In the genomic region with DNA sequence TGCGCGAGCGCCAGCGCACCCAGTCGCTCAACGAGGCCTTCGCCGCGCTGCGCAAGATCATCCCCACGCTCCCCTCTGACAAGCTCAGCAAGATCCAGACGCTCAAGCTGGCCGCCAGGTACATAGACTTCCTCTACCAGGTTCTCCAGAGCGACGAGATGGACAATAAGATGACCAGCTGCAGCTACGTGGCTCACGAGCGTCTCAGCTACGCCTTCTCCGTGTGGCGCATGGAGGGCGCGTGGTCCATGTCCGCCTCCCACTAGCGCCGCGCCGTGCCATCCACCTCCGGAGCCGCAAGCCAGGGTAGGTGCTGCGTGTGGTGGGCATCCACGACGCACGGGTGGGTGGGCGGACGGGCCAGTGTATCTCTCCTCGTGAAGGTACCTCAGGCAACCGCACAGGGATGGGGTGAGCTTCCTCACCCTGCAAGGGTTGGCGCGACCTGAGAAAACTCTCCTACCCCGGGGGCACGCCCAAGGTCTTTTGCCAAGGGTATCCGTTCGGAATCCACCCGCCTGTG, we compare ENCODE assay signal across 7 mouse cellular contexts. TPM values are rescaled to one million over a fixed set of nuclear protein-coding genes. Genes with fewer than 3 reads are reported as not detected.
DNase-seq lines count a peak whose midpoint lies in the region; ATAC-seq and TF ChIP-seq lines count a peak whose summit lies in the region.

No protein-coding gene starts in this region.

- peak overlapping the region; percentile 43 for H3K4me3 ChIP-seq in lung, postnatal 0 days (ENCODE audit: low read depth, low read length)
- H3K4me3 ChIP-seq in embryonic facial prominence, embryonic 12.5 days, result peak overlapping the region; percentile 59
- H3K4me3 ChIP-seq in hindbrain, embryonic 12.5 days, result peak overlapping the region; percentile 42
- peak overlapping the region; percentile 45 for H3K4me3 ChIP-seq in midbrain, embryonic 15.5 days

- no peaks in the 10 kb centered on the region for H3K4me1 ChIP-seq in lung, postnatal 0 days (ENCODE audit: insufficient read depth, low read depth, low read length)
- peaks cover 33% of the 10 kb centered on the region for H3K4me1 ChIP-seq in embryonic facial prominence, embryonic 12.5 days
- peaks cover 30% of the 10 kb centered on the region for H3K4me1 ChIP-seq in hindbrain, embryonic 12.5 days
- peaks cover 27% of the 10 kb centered on the region for H3K4me1 ChIP-seq in midbrain, embryonic 15.5 days

- no peak for TF ChIP-seq CTCF in lung, postnatal 0 days (IDR thresholded peaks at IDR 0.05)

- H3K4me2 ChIP-seq in lung, postnatal 0 days (replicated peaks; ENCODE audit: low read depth, low read length), result peak overlapping the region; percentile 71
- H3K4me2 ChIP-seq in embryonic facial prominence, embryonic 12.5 days (replicated peaks), result peak overlapping the region; percentile 88
- H3K4me2 ChIP-seq in hindbrain, embryonic 12.5 days (replicated peaks), result peak overlapping the region; percentile 77
- H3K4me2 ChIP-seq in midbrain, embryonic 15.5 days, result peak overlapping the region; percentile 92

- DNase-seq in lung, postnatal 0 days (ENCODE audit: low spot score), result no peak
- DNase-seq in lung, postnatal 10 days, result no peak
- DNase-seq in T-cell, adult 2 months (ENCODE audit: low spot score), result no peak
- DNase-seq in Muller cell, postnatal 12 days (ENCODE audit: inconsistent ontology term), result no peak

- ATAC-seq in lung, postnatal 0 days, result 0 out of 2 replicates have a peak, but pooled peaks have one; percentile 11
- 0 out of 2 replicates have a peak, but pooled peaks have one; percentile 23 for ATAC-seq in embryonic facial prominence, embryonic 12.5 days (ENCODE audit: insufficient number of reproducible peaks, insufficient read depth, low FRiP score, low TSS enrichment)
- no peak for ATAC-seq in hindbrain, embryonic 12.5 days (ENCODE audit: low FRiP score)
- ATAC-seq in midbrain, embryonic 15.5 days (replicated peaks), result peak; percentile 71; the same call in 1 of the 2 replicates

- 3% methylated on average over 45 of the region's 45 CpGs for WGBS in lung, postnatal 0 days
- WGBS in embryonic facial prominence, embryonic 12.5 days, result 1% methylated on average over 45 of the region's 45 CpGs
- 2% methylated on average over 45 of the region's 45 CpGs for WGBS in hindbrain, embryonic 12.5 days
- 1% methylated on average over 45 of the region's 45 CpGs for WGBS in midbrain, embryonic 15.5 days

- no peaks in the 10 kb centered on the region for H3K9me3 ChIP-seq in lung, postnatal 0 days (ENCODE audit: low read length)
- no peaks in the 10 kb centered on the region for H3K9me3 ChIP-seq in embryonic facial prominence, embryonic 12.5 days
- no peaks in the 10 kb centered on the region for H3K9me3 ChIP-seq in hindbrain, embryonic 12.5 days (replicated peaks)
- H3K9me3 ChIP-seq in midbrain, embryonic 15.5 days, result no peaks in the 10 kb centered on the region

- TF ChIP-seq EP300 in lung, postnatal 0 days (IDR thresholded peaks at IDR 0.05), result no peak

- peaks cover 28% of the 10 kb centered on the region for H3K27me3 ChIP-seq in lung, postnatal 0 days (replicated peaks; ENCODE audit: insufficient read depth, low read length)
- H3K27me3 ChIP-seq in embryonic facial prominence, embryonic 12.5 days, result peaks cover 34% of the 10 kb centered on the region
- peaks cover 64% of the 10 kb centered on the region for H3K27me3 ChIP-seq in hindbrain, embryonic 12.5 days
- H3K27me3 ChIP-seq in midbrain, embryonic 15.5 days (replicated peaks), result peaks cover 56% of the 10 kb centered on the region

- no peak overlapping the region for H3K9ac ChIP-seq in lung, postnatal 0 days (replicated peaks; ENCODE audit: low read depth)
- H3K9ac ChIP-seq in embryonic facial prominence, embryonic 12.5 days, result peak overlapping the region; percentile 72
- H3K9ac ChIP-seq in hindbrain, embryonic 12.5 days, result peak overlapping the region; percentile 2
- peak overlapping the region; percentile 43 for H3K9ac ChIP-seq in midbrain, embryonic 15.5 days

- no peak overlapping the region for H3K27ac ChIP-seq in lung, postnatal 0 days (ENCODE audit: low read length)
- peak overlapping the region; percentile 96 for H3K27ac ChIP-seq in embryonic facial prominence, embryonic 12.5 days
- peak overlapping the region; percentile 49; the same call in 1 of the 2 replicates for H3K27ac ChIP-seq in hindbrain, embryonic 12.5 days
- H3K27ac ChIP-seq in midbrain, embryonic 15.5 days, result no peak overlapping the region; the same call in 1 of the 2 replicates

- H3K36me3 ChIP-seq in lung, postnatal 0 days (ENCODE audit: insufficient read depth, low read length), result no peaks in the 10 kb centered on the region
- no peaks in the 10 kb centered on the region for H3K36me3 ChIP-seq in embryonic facial prominence, embryonic 12.5 days
- no peaks in the 10 kb centered on the region for H3K36me3 ChIP-seq in hindbrain, embryonic 12.5 days
- no peaks in the 10 kb centered on the region for H3K36me3 ChIP-seq in midbrain, embryonic 15.5 days (replicated peaks)

RNA-seq across cellular contexts. Expression of a gene that starts 0.6 kb away (rescaled TPM):
- 3.6 and 4.1 TPM in 2 replicates for polyA plus RNA-seq in lung, postnatal 0 days (2015; fragmentation: Nextera tagmentation; extraction: Ambion mirVana)
- polyA plus RNA-seq in embryonic facial prominence, embryonic 12.5 days (2016; fragmentation: Nextera tagmentation; extraction: Ambion mirVana), result 64.4 and 65.0 TPM in 2 replicates
- polyA plus RNA-seq in hindbrain, embryonic 12.5 days (2016; fragmentation: Nextera tagmentation; extraction: Ambion mirVana), result 22.6 and 26.7 TPM in 2 replicates
- polyA plus RNA-seq in midbrain, embryonic 15.5 days (2015; fragmentation: Nextera tagmentation; extraction: Ambion mirVana), result 2.1 and 2.4 TPM in 2 replicates

Comparison
In these comparisons a context has a peak if more than half of its experiments do, and no peak if none do; other contexts are left out.
1. H3K27ac ChIP-seq: peak in embryonic facial prominence, embryonic 12.5 days (single experiment) and hindbrain, embryonic 12.5 days (single experiment); none in lung, postnatal 0 days (single experiment) and midbrain, embryonic 15.5 days (single experiment).
2. Peak in every context shown above with its lines, with median percentiles within 50 percentile points of each other: H3K4me2 ChIP-seq and H3K4me3 ChIP-seq.